Mouse (Mus musculus) WW6 (cell line): ENCODE measurements around the gene Rec8.
A peak's percentile ranks its signal among the peaks of the same experiment; 100 is the strongest.

Experiments used
- DNase-seq: peaks from one replicate; pipeline ENCODE4 v3.0.0-alpha.2; 2013; ENCODE audit warnings: low read depth, low spot score

The Rec8 gene

DNA sequence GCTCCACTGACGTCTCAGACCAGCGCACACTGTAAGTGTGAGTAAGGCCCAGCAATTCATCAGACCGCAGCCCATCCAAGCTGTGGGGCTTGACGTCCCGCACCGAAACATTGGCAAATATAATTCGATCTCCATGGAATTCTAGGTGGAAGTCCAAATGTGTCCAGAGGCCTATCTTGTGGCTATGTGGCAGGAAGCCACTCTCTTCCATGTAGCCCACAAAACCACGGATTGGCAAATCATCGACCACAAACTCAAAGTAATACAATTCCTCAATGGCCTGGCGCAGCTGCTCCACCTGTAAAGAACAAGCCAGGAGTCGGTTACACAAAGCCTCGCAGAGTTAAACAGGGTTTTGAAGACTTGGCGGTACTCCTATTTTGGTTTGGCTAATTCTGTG is 23.5 kb downstream of the Rec8 start:
- DNase-seq: no peak

DNA sequence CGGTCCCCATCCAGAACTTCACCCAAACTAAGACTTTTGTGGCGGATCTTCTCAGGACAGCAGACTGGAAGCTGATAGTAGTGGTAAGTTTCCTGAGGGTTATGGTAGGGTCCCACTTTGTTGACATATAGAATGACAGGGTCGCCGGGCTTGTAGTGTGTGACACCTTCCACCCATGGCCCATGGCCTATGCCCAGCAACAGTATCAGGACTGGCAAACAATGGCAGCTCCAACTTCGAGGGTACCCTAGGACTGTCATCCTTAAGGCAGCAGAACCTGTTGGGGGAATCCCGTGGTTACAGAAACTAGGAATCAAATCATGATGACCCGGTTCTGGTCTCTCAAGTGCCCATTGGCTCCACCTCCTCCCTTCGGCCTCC is 24.8 kb downstream of the Rec8 start:
- no peak for DNase-seq

DNA sequence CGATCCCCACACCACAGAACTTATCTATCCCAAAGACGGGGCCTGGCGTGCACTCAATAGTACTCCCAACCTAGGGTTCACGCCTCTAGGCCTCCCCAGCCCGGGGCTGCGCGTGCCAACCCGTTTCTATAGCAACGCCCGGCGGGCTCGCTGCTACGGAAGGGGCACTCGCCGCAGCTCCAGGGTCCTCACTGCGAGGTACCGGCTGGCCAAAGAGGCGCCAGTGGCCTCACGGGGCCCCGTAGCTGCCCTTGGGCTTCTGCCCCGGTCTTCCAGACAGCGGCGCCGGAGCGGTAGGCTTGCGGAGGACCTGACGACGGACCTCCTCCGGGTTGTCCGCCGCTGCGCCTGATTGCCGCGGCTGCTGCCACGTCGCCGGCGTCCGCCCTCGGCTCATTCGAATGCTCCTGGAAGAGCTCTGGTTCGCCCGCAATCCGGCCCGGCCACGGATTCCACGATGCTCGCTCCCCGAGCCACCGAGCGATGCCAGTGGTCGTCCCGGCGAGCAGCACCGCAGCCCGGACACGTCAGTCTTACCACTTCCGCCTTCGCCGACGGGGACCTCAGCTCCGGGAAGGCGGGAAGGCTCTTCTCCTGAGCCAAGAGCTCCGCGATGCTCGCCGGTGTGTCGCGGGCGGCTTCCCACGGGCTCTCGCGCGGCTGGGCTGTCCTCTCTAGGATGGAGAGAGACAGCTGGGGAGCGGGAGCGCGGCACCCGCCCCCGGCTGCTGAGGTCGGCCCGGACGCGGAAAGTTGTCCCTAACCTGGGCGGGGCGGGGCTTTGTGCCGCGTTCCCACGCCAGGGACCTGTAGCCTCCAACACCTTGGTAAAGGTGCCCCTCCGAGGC is 25.4 kb downstream of the Rec8 start, which contains the start of gene Tm9sf1:
Gene Tm9sf1 (minus strand): TSS at position 747 of the 848 bp plus-strand sequence.
- peak; percentile 50 for DNase-seq

DNA sequence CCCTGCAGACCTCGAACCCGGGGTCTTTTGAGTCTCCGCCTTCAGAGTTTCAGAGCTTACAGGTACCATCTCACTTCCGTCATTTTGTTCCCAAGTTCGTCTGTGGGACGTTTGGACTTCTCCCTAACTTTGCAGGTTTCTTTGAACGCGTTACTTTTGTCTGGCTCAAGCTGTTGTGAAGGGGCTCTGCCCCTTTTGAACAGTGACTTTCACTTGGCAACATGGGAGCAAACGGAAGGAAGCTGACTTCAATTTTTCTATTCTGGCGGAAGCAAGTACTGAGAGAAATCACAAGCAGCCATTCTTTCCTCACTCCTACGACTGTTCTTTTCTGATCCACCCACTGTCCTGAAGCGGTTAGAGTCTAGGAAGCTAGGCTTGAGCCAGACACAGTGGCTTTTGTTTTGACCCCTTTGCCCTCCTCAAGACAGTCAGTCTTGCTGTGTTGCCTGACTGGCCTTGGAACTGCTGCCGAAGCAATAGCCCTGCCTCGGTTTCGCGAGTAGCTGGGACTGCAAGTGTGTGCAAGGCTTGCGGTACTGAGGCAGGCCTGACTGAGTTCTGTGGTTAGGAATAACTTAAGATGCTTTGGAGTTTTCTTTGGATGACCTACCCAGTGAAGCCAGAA is 26.5 kb downstream of the Rec8 start:
- no peak for DNase-seq

DNA sequence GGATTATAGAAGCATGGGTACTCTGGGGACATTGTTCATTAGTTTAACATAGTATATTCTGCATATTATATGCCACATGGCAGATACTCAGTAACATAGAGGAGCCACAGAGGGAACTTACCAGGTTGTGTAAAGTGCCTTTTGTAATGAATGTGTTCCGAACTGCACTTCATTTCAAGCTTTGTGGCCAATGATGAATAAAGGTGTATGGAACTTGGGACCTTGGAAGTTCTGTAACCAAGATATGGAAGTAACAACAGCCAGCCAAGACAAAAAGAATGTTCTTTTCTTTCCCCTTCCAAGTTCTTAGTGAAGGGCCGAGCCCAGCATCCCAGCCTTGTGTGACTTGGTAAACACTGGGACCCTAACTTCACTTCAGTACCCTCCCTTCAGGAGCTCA is 32.0 kb downstream of the Rec8 start, which contains the start of gene Tssk4:
Gene Tssk4 (plus strand): TSS at position 301 of the 400 bp plus-strand sequence.
- DNase-seq: no peak

DNA sequence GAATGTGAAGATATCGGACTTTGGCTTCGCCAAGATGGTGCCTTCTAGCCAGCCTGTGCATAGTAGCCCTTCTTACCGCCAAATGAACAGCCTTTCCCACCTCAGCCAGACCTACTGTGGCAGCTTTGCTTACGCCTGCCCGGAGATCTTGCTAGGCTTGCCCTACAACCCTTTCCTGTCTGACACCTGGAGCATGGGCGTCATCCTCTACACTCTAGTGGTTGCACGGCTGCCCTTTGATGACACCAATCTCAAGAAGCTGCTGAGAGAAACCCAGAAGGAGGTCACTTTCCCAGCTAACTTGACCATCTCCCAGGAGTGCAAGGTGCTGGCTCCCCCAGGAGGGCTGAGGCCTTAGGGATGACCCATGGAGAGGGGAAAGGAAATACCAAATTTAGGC is 33.7 kb downstream of the Rec8 start:
- DNase-seq: no peak

DNA sequence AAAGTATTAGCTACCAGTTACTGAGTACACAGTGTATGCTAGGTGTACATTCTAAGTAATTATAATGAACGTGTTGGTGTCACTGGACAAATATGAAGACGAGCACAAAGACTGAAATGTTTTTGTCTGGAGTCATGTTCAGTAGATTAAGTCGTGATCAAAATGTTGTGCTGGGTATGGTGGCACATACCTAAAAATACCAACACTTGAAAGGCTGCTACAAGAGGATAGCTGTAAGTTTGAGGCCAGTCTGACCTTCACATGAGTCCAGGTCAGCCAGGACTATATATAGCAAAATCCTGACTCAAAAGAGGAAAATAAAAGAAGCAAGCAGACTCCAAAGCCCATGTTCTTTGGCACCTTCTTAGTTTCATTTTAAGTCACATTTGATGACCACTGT is 39.1 kb downstream of the Rec8 start:
- no peak for DNase-seq

DNA sequence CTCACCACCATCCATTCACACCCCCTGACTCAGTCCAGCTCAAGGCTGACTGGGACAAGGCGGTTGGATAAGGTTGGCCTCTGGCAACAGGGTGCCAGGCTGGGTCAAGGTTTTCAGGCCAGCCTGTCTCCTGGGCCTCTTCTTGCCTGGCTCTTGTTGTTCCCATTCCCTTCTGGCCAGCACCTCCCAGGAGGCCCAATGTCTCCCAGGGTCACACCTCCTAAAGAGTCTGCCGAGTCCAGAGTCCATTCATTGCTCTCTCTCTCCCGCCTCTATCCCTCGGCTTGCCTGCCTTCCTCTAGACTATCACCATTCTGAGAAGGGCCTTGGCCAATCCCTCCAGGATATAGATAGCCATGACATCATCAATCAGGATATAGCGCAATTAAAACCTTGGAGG is 40.2 kb downstream of the Rec8 start:
- DNase-seq: no peak

DNA sequence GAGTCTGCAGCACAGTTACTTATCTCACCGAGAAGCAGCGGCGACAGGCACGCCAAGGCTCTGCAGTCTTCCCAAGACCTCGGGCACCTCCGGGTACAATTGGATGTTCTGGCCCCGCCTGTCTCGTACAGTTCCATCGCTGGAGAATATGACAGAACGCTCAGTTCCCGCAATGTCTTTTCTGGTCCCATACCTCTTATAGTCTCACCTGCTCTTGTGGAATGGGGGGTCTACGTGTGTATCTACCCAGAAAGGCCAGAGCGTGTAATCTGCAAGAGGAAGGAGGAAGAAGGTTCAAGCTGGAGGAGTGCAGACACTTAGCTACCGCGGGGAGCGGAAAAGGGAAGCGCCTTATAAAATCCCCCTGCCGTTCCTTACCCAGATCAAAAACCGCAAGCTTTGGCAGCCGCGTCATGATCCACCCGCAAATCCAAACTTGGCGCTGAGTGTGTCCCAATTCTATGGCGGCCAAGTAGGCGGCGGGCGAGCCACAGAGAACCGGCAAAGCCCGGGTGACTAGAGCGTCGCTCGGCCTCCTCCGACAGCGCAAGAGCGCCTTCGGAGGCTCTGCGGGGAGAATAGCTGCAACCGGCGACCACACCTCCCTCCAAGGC is 42.2 kb downstream of the Rec8 start, which contains the start of gene Mdp1:
Gene Mdp1 (minus strand): TSS at position 549 of the 614 bp plus-strand sequence.
- peak; percentile 52 for DNase-seq

DNA sequence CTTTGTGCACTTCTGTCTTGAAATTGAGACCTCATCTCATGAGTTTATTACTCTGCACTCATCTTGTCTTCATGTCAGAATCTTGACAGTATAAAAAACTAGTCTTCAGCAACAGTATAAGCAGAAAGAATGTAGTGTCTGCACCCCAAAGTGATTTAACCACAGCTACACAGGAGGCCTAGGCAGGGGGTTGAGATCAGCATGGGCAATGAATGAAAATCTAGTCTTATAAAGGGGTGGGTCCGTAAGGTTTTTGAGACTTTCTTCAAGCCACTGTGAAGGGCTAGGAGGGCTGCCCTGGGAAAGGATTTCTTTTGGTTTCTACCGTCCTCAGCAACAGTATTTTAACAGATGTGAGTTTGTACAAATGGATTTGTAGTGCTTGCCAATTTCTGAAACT is 42.8 kb downstream of the Rec8 start:
- no peak for DNase-seq

DNA sequence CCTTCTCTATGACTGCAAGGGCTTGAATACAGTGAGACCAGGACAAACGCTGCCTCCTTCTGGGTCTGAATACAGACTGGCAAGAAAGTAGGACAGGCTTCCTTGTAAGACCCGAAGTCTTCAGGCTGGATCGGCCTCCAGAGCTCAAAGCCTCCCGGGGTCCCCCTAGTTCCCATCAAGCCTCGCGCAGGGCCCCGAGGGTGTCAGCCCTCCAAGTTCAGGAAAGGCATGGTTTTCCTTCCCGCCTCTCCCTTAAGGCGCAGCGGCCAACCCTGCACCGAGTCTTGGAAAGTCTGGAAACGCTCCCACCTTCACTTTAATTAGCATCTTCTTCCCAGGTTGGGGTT is 53.6 kb downstream of the Rec8 start:
- DNase-seq: no peak

DNA sequence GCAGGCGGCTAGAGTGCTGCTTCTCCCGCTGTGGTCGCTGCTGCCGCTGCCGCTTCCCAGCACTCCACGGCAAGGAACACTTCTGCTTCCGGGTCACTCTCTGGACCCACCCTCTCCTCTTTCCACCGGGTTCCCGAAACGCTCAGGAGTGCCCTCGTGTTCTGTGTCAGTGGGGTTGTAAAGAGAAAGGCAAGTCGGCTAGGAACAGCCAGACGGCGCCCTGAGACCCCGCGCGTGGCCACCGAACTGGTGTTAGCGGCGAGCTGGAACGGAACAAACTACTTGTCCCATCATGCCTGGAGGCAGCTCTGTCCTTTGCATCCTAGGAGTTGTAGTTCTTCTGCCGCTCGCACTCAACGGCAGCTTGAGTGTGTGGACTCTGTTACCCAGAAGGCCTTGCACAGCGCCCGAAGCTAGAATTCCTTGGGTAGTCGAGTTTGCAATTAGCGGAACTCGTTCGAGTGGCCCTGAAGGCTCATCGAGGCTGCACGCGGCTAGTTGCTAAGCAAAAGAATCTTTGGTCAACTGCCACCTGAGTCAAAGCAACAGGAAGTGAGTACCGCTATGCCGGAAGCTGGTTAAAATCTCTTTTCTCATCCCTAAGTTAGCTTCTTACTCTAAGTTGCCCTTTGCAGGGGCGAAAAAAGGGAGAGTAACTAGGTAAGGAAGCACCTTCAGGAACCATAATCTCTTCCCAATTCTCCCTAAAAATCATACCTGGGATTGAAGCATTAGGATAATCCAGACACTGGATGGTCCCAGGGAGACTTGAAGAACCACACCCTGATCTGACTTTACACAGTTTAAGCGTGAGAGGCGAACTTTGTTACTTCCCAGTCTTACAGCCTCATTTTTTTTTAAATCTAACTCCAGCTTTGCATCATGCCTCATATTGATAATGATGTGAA is 54.2 kb downstream of the Rec8 start, which contains the start of the genes Gmpr2 and Nedd8:
Gene Gmpr2 (plus strand): TSS at position 109 of the 908 bp plus-strand sequence.
Gene Nedd8 (minus strand): TSS at position 292 of the 908 bp plus-strand sequence.
- peak; percentile 95 for DNase-seq

DNA sequence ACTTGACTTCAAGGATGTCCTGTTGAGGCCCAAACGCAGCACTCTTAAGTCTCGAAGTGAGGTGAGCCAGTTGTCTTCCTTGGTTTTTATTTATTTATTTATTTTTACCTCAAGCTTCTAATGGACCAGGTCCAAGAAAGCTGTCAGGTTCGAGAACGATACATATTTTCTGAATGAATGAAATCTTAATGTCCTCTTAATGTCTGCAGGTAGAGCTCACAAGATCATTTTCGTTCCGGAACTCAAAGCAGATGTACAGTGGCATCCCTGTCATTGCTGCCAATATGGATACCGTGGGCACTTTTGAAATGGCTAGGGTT is 54.9 kb downstream of the Rec8 start:
- DNase-seq: no peak
